Mouse (Mus musculus): ENCODE measurements around the gene Hsd3b6.
"Not testable (repeated sequence)": the region's sequence is repeated elsewhere in the genome, so short reads cannot be mapped to it uniquely, and the experiment has no call there.

Gene Hsd3b6

DNA sequence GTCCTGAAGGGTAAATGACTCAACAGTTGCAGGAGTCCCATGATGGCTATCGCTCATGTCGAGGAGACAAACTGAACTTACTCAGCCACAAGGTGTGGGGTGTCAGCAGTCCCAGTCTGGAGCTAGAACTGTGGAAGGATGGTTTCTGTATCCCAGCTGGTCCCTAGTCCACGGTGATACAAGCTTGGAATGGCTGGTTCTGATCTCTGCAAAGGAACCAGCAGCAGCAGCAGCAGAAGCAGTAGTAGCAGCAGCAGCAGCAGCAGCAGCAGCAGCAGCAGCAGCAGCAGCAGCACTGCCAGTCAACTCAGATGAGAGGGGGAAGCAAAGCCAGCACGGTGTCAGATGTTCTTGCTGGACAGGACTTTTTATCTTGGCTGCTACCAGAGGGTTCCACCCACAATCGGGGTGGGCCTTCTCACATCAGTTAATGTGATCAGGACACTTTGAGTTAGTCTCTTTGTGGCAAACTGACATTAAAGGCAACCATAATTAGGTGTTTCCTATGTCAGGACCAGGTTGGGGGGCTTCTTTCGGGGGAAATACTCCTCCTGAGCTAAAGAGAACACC is at the start of gene Hsd3b6:
TSS of gene Hsd3b6 (minus strand) at position 343 of the 570 bp plus-strand sequence.
- DNase-seq (ENCODE audit: inconsistent age in 2 of 2, low spot score in 1 of 2), result peak; percentile 40 to 68

DNA sequence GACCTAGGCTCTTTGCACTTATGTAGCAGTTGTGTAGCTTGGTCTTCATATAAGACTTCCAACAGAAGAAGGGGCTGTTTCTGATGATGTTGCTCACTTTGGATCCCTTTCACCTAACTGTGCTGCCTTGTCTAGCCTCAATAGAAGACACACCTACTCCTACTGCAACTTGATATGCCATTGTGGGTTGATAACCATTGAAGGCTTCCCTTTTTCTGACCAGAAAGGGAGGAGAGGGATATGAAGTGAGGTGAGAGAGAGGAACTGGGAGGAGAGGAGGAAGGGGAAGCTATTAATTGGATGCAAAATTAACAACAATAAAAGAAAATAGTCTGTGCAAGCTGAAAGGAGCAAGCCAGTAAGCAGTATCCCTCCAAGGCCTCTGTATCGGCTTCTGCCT is 48.6 kb upstream of the Hsd3b6 start:
- no peak for DNase-seq (ENCODE audit: inconsistent age in 2 of 2, low spot score in 1 of 2)

DNA sequence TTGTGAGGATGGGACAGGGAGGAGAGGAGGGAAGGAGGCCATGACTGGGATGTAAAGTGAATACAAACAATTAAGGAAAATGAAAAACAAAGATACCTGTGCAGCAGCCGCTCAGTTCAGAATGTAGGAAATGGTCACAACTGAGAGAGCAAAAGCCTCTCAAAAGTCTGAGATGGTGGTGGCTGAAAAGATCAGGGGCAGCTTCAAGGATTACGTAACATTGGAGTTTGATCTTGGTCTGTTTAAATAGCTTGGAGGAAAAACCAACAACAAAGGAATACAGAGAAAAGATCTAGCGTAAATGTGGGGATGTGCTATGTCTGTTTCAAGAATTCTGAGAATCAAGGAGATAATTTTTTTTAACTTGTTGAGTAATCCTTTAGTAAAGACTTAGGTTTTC is 45.3 kb upstream of the Hsd3b6 start, which contains the start of gene Hsd3b1:
TSS of gene Hsd3b1 (minus strand) at position 219 of the 400 bp plus-strand sequence.
- peak in 1 of 2 experiments; percentile 64 for DNase-seq (ENCODE audit: inconsistent age in 2 of 2, low spot score in 1 of 2)

DNA sequence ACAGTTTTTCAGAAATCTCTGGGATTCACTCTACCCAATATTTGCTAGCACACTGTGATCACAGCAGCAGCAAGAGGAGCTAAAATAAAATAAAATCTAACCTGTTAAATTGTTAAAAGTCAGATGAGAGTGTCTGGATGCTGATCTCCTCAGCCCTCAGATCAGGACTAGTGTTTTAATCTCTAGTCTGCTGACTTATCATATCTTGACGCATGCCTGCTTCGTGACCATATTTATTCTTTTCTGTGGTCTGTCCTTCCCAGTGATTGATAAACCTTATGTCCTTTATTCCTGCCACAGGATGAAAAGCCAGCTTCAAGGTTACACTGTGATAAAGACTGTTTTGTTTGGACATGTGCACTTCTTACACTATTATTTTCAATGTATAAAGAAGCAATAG is 43.8 kb upstream of the Hsd3b6 start:
- peak; percentile 63 to 92 for DNase-seq (ENCODE audit: inconsistent age in 2 of 2, low spot score in 1 of 2)

DNA sequence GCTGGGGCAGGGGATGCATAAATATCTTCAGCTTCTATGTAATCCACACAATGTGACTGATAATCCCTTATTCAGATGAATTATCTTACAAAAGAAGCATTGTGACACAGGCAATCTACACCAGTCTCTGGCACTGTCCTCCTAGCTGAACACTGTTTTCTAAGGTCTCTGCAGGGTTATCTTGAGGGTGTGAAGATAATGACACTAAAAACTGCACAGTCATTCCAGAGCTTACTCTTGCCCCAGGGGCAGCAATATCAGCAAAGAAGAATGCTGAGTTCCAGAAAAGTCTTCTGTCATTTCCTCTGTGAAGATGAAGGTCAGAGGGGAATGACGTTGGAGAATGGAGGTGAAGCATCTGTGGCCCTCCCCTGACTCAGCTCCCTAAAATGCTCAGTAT is 42.6 kb upstream of the Hsd3b6 start:
- peak in 1 of 2 experiments; percentile 78 for DNase-seq (ENCODE audit: inconsistent age in 2 of 2, low spot score in 1 of 2)

DNA sequence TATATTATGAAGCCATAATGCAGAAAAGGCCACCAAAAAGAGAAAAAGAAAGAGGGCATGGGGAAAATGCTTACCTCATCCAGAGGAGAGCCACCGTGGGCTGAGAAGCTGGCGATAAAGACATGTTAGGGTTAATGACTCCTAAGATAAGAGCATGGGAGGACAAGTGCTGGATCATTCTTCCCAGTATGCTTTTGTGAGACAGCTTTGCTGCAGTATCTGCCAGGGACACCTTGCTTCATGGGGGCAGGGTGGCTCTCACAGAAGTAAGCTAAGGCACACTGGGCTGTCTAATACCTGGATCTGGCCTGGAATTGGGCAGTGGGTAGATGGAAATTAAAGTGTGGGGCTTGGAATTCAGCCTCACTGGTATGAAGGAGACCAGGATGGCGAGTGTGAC is 40.9 kb upstream of the Hsd3b6 start:
- peak in 1 of 2 experiments; percentile 80 for DNase-seq (ENCODE audit: inconsistent age in 2 of 2, low spot score in 1 of 2)

DNA sequence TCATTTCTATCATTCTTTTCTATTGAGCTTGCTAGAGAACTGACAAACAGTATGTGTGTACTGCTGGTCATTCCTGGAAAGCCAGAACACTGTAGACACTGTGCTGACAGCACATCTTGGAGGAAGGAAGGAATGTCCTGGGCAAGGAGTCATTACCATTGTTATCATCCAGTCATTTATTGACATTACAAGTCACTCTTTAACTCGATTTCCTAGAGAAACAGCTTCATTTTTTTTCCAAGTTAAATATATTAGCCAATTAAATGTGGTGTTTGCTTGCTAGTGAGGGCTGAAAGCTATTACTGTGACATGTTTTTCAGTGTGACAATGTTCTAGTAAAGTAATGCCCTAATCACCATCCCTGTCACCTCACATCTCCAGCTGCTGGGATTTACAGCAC is 39.4 kb upstream of the Hsd3b6 start:
- peak in 1 of 2 experiments; percentile 73 for DNase-seq (ENCODE audit: inconsistent age in 2 of 2, low spot score in 1 of 2)

DNA sequence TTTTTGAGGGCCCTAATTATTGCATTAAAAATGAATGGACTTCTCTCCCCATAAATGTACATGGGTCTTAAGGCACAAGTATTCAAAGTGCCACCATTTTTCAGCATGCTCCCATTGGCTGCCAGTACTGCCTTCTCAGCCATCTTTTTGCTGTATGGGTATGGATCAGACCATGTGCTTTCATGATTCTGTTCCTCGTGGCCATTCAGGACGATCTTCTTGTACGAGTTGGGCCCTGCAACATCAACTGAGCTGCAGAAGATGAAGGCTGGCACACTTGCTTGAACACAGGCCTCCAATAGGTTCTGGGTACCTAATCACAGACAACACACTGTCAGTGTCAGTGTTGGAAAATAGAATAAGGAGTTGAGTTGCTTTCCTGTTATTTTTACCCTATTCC is 38.8 kb upstream of the Hsd3b6 start:
- DNase-seq (ENCODE audit: inconsistent age in 2 of 2, low spot score in 1 of 2), result peak in 1 of 2 experiments; percentile 80

DNA sequence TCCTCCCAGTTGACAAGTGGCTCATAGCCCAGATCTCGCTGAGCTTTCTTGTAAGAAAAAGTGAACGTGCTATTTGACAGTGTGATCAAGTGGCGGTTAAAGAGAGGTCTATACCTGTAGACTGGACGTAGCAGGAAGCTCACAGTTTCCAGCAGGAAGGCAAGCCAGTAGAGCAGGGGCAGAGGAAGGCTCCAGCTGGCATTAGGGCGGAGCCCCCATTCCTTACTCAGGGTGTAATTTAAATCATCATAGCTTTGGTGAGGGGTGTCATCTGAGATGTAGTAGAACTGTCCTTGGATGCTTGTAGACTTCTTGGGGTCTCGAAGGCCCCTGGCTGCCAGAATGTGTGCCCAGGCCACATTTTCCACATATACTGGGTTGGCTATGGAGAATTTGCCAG is 38.4 kb upstream of the Hsd3b6 start:
- peak; percentile 56 to 86 for DNase-seq (ENCODE audit: inconsistent age in 2 of 2, low spot score in 1 of 2)

DNA sequence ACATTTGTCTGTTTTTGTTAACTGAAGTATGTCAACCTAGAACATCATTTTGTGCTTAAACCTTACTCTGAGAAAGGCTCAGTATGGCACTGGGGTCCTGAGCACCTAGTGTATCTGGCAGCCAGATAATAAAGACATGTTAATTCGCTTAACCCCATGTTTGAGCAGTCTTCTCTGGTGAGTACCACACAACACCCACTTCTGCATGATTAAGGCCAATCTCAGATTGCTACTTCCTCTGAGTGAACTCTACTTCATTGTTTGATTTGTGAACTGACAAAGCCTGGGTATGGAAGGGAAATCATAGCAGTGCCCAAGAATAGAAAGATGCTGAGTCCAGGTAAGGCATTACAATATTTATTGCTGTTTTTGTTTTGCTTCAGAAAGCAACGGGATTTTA is 37.6 kb upstream of the Hsd3b6 start:
- DNase-seq (ENCODE audit: inconsistent age in 2 of 2, low spot score in 1 of 2), result peak; percentile 36 to 81

DNA sequence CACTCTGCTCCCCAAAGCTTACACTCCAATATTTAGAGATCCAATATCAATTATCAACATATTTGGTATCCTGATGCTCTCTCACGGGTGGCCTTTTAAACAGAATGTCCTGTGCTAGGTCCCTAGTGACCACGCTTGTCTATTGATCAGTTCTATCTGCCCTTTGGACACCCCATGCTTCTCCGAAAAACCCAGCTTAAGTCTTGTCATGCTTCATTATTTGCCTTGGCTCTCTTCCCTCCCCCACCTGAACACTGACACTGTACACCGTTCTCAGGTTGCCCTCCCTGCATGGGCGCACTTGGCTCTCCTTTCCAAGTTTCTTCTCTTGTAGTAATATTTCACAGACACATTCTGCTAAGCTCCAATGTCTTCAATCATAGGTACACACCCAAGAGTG is 36.0 kb upstream of the Hsd3b6 start:
- peak; percentile 59 to 84 for DNase-seq (ENCODE audit: inconsistent age in 2 of 2, low spot score in 1 of 2)

DNA sequence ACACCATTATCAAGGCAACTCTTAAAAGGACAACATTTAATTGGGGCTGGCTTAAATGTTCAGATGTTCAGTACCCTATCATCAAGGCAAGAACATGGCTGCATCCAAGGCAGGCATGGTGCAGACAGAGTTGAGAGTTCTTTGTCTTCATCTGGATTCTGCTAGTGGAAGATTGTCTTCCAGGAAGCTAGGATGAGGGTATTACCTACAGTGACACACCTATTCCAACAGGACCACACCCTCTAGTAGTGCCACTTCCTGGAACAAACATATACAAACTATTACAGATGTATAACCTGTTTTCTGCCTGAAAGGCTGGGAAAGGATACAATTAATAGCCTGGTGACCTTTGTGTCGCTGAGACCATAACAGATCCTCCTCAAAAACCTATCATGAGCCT is 34.7 kb upstream of the Hsd3b6 start:
- peak in 1 of 2 experiments; percentile 46 for DNase-seq (ENCODE audit: inconsistent age in 2 of 2, low spot score in 1 of 2)

DNA sequence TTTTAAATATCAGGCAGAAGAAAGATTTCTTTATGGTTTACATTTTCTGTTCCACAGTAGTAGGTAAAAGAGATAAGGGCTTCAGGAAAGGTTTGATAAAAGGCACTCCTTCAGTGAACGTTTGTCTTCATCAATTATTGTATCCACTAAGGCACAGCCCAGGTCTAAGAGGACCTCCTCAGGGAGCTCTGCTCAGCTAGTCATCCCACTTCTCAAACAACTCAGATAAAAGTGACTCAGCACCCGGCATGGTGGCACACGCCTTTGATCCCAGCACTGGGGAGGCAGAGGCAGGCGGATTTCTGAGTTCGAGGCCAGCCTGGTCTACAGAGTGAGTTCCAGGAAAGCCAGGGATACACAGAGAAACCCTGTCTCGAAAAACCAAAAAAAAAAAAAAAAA is 1.6 kb downstream of the Hsd3b6 start:
- not testable (repeated sequence) for DNase-seq (ENCODE audit: inconsistent age in 2 of 2, low spot score in 1 of 2)

DNA sequence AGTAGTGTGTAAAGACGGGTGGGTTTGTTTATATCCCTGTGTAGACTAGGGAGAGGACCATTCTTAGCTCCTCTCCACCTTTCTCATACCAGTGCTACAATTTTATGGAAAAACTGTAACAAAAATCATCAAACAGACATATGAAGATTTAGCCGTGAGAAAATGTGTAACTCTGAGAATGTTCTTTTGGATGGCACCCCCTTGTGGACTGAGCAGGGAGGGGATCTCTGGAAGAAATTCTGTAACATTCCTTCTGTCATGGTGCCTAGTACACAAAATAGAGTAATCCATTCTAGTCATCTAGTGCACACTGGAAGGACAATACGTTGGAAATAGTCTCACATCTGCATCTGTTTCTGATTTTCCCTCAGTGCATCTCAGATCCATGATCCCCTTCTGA is 9.2 kb downstream of the Hsd3b6 start:
- peak in 1 of 2 experiments; percentile 49 for DNase-seq (ENCODE audit: inconsistent age in 2 of 2, low spot score in 1 of 2)

DNA sequence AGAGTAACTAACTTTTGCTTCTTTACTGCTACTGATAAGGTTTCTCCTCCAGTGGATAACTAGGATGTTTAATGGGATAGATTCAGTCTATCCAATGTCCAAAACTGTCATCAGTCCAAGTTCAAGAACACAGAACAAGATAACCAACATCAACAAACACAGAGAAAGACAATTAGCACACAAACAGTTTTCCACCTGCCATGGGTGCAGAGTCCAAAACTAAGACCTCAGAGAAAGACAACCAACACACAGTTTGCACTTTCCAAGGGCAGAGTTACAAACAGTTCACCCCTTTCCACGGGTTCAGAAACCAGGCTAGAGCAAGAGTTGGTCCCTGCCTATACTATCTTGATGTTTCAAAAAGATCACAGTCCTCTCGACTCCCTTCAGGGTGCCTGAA is 27.7 kb downstream of the Hsd3b6 start:
- DNase-seq (ENCODE audit: inconsistent age in 2 of 2, low spot score in 1 of 2), result no peak

DNA sequence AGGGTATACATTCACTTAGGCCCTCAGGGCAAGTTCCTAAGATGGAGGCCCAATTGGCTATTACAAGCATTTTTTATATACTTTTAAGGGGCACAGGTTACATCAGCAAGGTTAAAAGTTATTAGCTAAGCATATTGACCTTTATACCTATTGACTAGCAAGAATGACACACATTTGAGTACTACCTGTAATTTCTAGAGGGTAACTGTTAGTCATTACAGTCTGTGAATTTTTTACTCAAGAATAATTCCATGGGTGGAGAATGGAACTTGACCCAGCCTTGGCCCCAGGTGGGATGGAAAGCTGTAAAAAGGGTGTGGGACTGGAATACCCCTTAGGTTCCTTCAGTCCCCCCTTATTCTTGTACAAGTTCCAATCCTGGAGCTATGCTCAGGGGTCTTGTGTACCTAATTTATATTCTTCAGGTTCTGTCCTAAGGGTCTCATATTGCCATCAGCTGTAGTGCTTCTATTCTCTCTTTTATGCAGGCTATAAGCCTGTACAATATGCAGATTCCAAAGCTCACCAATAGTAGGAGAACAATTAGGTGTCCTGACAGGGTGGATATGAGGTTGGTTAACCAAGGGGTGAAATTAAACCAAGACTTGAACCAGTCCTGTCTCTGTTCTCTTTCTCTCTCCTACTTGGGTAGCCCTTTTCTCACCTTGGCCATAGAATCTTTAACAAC is 31.9 kb downstream of the Hsd3b6 start:
- DNase-seq (ENCODE audit: inconsistent age in 2 of 2, low spot score in 1 of 2), result no peak

DNA sequence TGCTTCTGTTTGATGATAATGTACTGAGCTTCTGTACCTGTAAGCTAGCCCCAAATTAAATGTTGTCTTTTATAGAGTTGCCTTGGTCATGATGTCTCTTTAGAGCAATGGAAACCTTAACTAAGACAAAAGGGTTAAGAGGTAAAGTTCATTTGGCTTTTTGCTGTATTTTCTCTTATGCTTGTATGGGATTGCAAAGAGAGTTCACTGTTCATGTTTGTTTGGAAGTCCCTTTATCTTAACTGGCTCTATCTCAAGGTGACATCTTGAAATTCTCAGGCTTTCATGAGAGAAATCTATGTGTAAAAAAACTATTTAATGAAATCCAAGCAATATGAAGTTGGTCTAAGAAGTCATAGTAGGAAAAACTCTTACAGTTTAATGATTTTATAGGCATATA is 33.3 kb downstream of the Hsd3b6 start:
- DNase-seq (ENCODE audit: inconsistent age in 2 of 2, low spot score in 1 of 2), result no peak

DNA sequence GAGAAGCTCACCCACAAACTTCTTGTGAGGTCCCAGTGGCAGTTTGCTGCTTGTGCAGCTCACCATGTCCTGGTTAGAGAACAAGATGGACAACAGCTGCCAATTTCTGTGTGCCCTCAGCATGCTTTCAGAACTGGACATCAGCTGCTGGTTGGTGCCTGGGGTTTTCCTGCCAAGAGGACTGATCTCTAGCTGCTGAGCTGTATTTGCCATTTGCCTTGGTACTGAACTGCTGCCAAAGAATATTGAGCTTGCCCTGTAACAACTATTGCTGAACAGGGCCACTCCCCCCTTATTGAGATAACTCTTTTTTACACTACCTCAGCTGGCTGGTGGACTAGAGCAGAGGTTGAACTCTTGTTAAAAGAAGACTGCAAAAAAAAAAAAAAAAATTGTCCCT is 50.1 kb downstream of the Hsd3b6 start:
- DNase-seq (ENCODE audit: inconsistent age in 2 of 2, low spot score in 1 of 2), result no peak

DNA sequence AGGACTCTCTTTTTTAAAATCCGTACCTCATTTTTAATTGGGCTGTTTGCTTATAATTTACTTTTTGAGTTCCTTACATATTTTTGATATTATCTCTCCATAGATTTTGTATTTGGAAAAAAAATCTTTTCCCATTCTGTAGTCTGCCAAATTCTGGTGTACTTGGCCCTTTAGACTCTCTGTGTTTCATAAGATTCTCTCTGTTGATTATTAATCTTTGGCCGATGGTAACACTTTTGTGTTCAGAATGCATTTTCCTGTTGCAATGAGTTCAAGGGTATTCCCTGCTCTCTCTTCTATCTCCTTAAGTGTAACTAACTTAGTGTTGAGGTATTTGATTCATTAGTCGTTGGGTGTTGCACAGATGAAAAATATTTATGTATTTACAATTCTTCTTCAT is 57.4 kb downstream of the Hsd3b6 start:
- no peak for DNase-seq (ENCODE audit: inconsistent age in 2 of 2, low spot score in 1 of 2)
